Mouse (Mus musculus) cerebellum, adult 2 months (tissue): ENCODE data around the gene Def8. TPM values are rescaled to one million over a fixed set of nuclear protein-coding genes. Genes with fewer than 3 reads are reported as not detected.

Source experiments
- DNase-seq, 2 experiments: peaks; one replicate each; pipeline ENCODE4 v3.0.0; 2021
- H3K27ac ChIP-seq: fragments of 200-500 bp; 2 replicates; pipeline ENCODE4 v1.5.1; 2012; ENCODE audit warnings: low read length, control low read depth, inconsistent platforms; ENCODE audit not compliant: insufficient read depth
- H3K27me3 ChIP-seq: fragments of 200-500 bp; 2 replicates; pipeline ENCODE4 v1.6.1; 2012; ENCODE audit warnings: inconsistent platforms, mild to moderate bottlenecking, low read length, moderate library complexity; ENCODE audit not compliant: control insufficient read depth, insufficient read depth
- H3K4me1 ChIP-seq: fragments of 200-500 bp; 2 replicates; pipeline ENCODE4 v1.6.1; 2011; ENCODE audit warnings: low read length; ENCODE audit not compliant: control insufficient read depth, insufficient read depth
- H3K4me3 ChIP-seq: fragments of 200-500 bp; replicated peaks from 2 replicates; pipeline ENCODE3; 2011; ENCODE audit warnings: mild to moderate bottlenecking, low read depth, low read length, control low read depth; ENCODE audit not compliant: insufficient read depth
- CTCF ChIP-seq: fragments of 200-500 bp; IDR thresholded peaks from 2 replicates; pipeline ENCODE4 v1.5.1; 2011; ENCODE audit warnings: low read depth, mild to moderate bottlenecking, control low read depth, low read length, moderate library complexity, borderline replicate concordance; ENCODE audit not compliant: insufficient read depth
- POLR2A ChIP-seq: fragments of 200-500 bp; IDR thresholded peaks from 2 replicates; pipeline ENCODE4 v1.6.1; 2011; ENCODE audit warnings: low read length, control low read depth, borderline replicate concordance; ENCODE audit not compliant: insufficient read depth
- WGBS: fragments of 180-500 bp; shearing (Covaris S2); methylation state at CpG from one replicate; pipeline ENCODE4 v1.1.7; 2018; 5-methylcytosine and 5-hydroxymethylcytosine counted together
- polyA plus RNA-seq: library from polyadenylated mRNA; depleted of rRNA; stranded (reverse); fragments of >200 nt; gene quantifications from 2 replicates; pipeline ENCODE4 v1.2.3, GENCODE M21; 2012

Gene Def8
- polyA plus RNA-seq, 1 experiment: 73.4 TPM

GRCm38 (mm10) chr8:123387801-123388200, 35.5 kb upstream of the Def8 start:
- no peak for TF ChIP-seq CTCF
- TF ChIP-seq POLR2A: no peak
- Histone ChIP-seq H3K4me1 (peaks cover 4% of the 10 kb centered on the region), H3K4me3 (no peak overlapping the region), H3K27ac (no peak overlapping the region), H3K27me3 (no peaks in the 10 kb centered on the region)
- 91% methylated on average over 8 of the region's 8 CpGs for WGBS
- no peak for DNase-seq

GRCm38 (mm10) chr8:123389026-123389425, 34.3 kb upstream of the Def8 start:
- TF ChIP-seq POLR2A (no peak), CTCF (no peak)
- peak; percentile 71 to 76 for DNase-seq
- Histone ChIP-seq H3K4me1 (peaks cover 4% of the 10 kb centered on the region), H3K27me3 (no peaks in the 10 kb centered on the region), H3K27ac (no peak overlapping the region), H3K4me3 (no peak overlapping the region)
- 26% methylated on average over 7 of the region's 7 CpGs for WGBS

GRCm38 (mm10) chr8:123398308-123398707, 25.0 kb upstream of the Def8 start:
- no peaks in the 10 kb centered on the region for H3K27me3 ChIP-seq
- no peak overlapping the region for H3K27ac ChIP-seq
- no peaks in the 10 kb centered on the region for H3K4me1 ChIP-seq
- WGBS: 90% methylated on average over 13 of the region's 13 CpGs
- TF ChIP-seq CTCF (no peak), POLR2A (no peak)
- H3K4me3 ChIP-seq: no peak overlapping the region
- no peak for DNase-seq

GRCm38 (mm10) chr8:123401936-123402335, 21.4 kb upstream of the Def8 start:
- TF ChIP-seq CTCF (no peak), POLR2A (no peak)
- 90% methylated on average over 9 of the region's 9 CpGs for WGBS
- Histone ChIP-seq H3K27ac (no peak overlapping the region), H3K27me3 (no peaks in the 10 kb centered on the region), H3K4me3 (no peak overlapping the region), H3K4me1 (no peaks in the 10 kb centered on the region)
- DNase-seq: no peak

GRCm38 (mm10) chr8:123402730-123403326, 20.5 kb upstream of the Def8 start:
- WGBS: 82% methylated on average over 9 of the region's 9 CpGs
- Histone ChIP-seq H3K27me3 (no peaks in the 10 kb centered on the region), H3K4me1 (peaks cover 4% of the 10 kb centered on the region), H3K4me3 (no peak overlapping the region), H3K27ac (no peak overlapping the region)
- DNase-seq: no peak
- TF ChIP-seq CTCF (no peak), POLR2A (no peak)

- Histone ChIP-seq H3K4me1 (peaks cover 10% of the 10 kb centered on the region), H3K4me3 (no peak overlapping the region), H3K27ac (no peak overlapping the region), H3K27me3 (no peaks in the 10 kb centered on the region)
- TF ChIP-seq CTCF (no peak), POLR2A (no peak)
- no peak for DNase-seq
- 30% methylated on average over 8 of the region's 8 CpGs for WGBS
These were observed 18.8 kb upstream of the Def8 start for GRCm38 (mm10) chr8:123404521-123404920.

- Histone ChIP-seq H3K4me3 (no peak within 1 kb of the TSS), H3K4me1 (peaks cover 19% of the 10 kb centered on the region), H3K27me3 (no peaks in the 10 kb centered on the region), H3K27ac (no peak within 1 kb of the TSS)
- DNase-seq: peak; percentile 66 to 80
- 5% methylated on average over 4 of the region's 4 CpGs for WGBS
- TF ChIP-seq POLR2A (no peak), CTCF (peak; percentile 85)
These were observed 16.5 kb upstream of the Def8 start, which contains the start of gene Mc1r for GRCm38 (mm10) chr8:123406786-123407185. Gene Mc1r (plus strand): TSS chr8:123407107.

GRCm38 (mm10) chr8:123407612-123408011, 15.7 kb upstream of the Def8 start:
- no peak for TF ChIP-seq CTCF
- no peak for TF ChIP-seq POLR2A
- DNase-seq: no peak
- Histone ChIP-seq H3K27me3 (no peaks in the 10 kb centered on the region), H3K4me3 (no peak overlapping the region), H3K4me1 (peaks cover 19% of the 10 kb centered on the region), H3K27ac (no peak overlapping the region)
- 73% methylated on average over 13 of the region's 13 CpGs for WGBS
